Comparison of ENCODE assay signal across 16 mouse cellular contexts in the genomic region with DNA sequence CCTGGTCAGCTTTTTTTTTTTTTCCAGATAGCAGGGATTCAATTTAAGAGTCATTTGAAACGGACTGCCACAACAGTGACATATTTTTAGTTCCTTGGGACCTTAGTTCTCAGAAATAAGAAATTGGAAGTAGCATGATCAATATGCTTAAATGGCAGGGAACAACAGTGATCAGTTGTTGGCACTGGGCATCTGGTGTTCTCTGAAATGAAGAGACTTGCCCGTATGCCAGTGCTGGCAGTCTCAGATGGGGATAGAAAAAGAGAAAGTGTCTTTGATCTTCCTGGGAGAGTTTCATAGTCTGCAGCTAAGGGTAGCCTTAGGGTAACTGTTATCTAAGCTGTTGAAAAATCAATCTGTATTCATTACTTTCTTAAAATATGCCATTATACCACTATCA.
A peak's percentile ranks its signal among the peaks of the same experiment; 100 is the strongest.
DNase-seq lines count a peak whose midpoint lies in the region.
"Had no signal": no experiment of that assay in that cellular context is flagged by ENCODE, and none has a peak within 500 bp of the region (broad histone marks: within the 10 kb centered on the region; RNA-seq: fewer than 3 reads in every experiment).

No protein-coding gene starts in this region.

- peak; percentile 22 to 52 for DNase-seq in layer of hippocampus, adult 18-20 months (ENCODE audit: low spot score in 2 of 2)
- DNase-seq in layer of hippocampus, postnatal 25 days (ENCODE audit: extremely low spot score in 1 of 2, low spot score in 1 of 2): no peak
- peak; percentile 10 for DNase-seq in brain, adult 2 months (ENCODE audit: low read depth, low spot score)
- peak; percentile 11 to 26 for DNase-seq in layer of hippocampus, adult 8-10 months (ENCODE audit: low spot score in 2 of 2)
- DNase-seq in heart, adult 18-20 months: no peak
- no peak for DNase-seq in embryo, embryonic 10 days (ENCODE audit: low spot score)
- DNase-seq: adrenal gland, adult 2 months; adrenal gland, postnatal 14 days; cerebellum, adult 11-12 months; cerebellum, adult 8-10 months; cerebellum, postnatal 10 days; cerebellum, postnatal 36 days; gastrocnemius, postnatal 25 days; heart, adult 2 months; heart, postnatal 14 days; heart, postnatal 4 days had no signal

Comparison
In these comparisons a context has a peak if more than half of its experiments do, and no peak if none do; other contexts are left out.
1. DNase-seq: peak in layer of hippocampus, adult 18-20 months (2 of 2), brain, adult 2 months (single experiment) and layer of hippocampus, adult 8-10 months (2 of 2); none in layer of hippocampus, postnatal 25 days (0 of 2), heart, adult 18-20 months (0 of 2) and embryo, embryonic 10 days (single experiment).